Mouse (Mus musculus) hindlimb bud, embryonic 11.5 days (tissue): ENCODE results near the gene Poc1b.
"Not testable (repeated sequence)": the region's sequence is repeated elsewhere in the genome, so short reads cannot be mapped to it uniquely, and the experiment has no call there.

ENCODE experiments used
- DNase-seq: peaks from one replicate; pipeline ENCODE4 v3.0.0-alpha.2; 2012; ENCODE audit warnings: low read depth, low spot score; ENCODE audit errors: extremely low spot score

Poc1b gene

GRCm38 (mm10) chr10:99154635-99155034 is 47.8 kb downstream of the Poc1b start:
- no peak for DNase-seq

- no peak for DNase-seq
Measured at GRCm38 (mm10) chr10:99156808-99157207, 50.0 kb downstream of the Poc1b start.

- not testable (repeated sequence) for DNase-seq
Measured at GRCm38 (mm10) chr10:99157697-99158096, 50.9 kb downstream of the Poc1b start.

- no peak for DNase-seq
Measured at GRCm38 (mm10) chr10:99161987-99162582, 55.2 kb downstream of the Poc1b start.

GRCm38 (mm10) chr10:99163002-99163401 is 56.2 kb downstream of the Poc1b start:
- no peak for DNase-seq

GRCm38 (mm10) chr10:99164871-99165477 is 58.1 kb downstream of the Poc1b start:
- no peak for DNase-seq

- DNase-seq, result no peak
Measured at GRCm38 (mm10) chr10:99165751-99166282, 59.0 kb downstream of the Poc1b start.

- DNase-seq, result no peak
Measured at GRCm38 (mm10) chr10:99166392-99166791, 59.6 kb downstream of the Poc1b start.

GRCm38 (mm10) chr10:99168404-99168803 is 61.6 kb downstream of the Poc1b start:
- DNase-seq, result no peak

- DNase-seq, result no peak
Measured at GRCm38 (mm10) chr10:99168840-99169764, 62.3 kb downstream of the Poc1b start.

- no peak for DNase-seq
Measured at GRCm38 (mm10) chr10:99169765-99170129, 62.9 kb downstream of the Poc1b start.

GRCm38 (mm10) chr10:99171961-99172497 is 65.2 kb downstream of the Poc1b start:
- DNase-seq, result no peak

- no peak for DNase-seq
Measured at GRCm38 (mm10) chr10:99172906-99173507, 66.2 kb downstream of the Poc1b start.

- no peak for DNase-seq
Measured at GRCm38 (mm10) chr10:99176911-99177310, 70.1 kb downstream of the Poc1b start.

GRCm38 (mm10) chr10:99178118-99178517 is 71.3 kb downstream of the Poc1b start:
- no peak for DNase-seq

- no peak for DNase-seq
Measured at GRCm38 (mm10) chr10:99179122-99179521, 72.3 kb downstream of the Poc1b start.

- DNase-seq, result no peak
Measured at GRCm38 (mm10) chr10:99179566-99179965, 72.7 kb downstream of the Poc1b start.

- no peak for DNase-seq
Measured at GRCm38 (mm10) chr10:99181497-99181896, 74.7 kb downstream of the Poc1b start.

GRCm38 (mm10) chr10:99182107-99182506 is 75.3 kb downstream of the Poc1b start:
- DNase-seq, result no peak

- no peak for DNase-seq
Measured at GRCm38 (mm10) chr10:99188175-99188574, 81.3 kb downstream of the Poc1b start.
